Mouse (Mus musculus): ENCODE measurements at regions not wholly inside any gene's neighbourhood (a gene's known extent, or its start where the extent isn't known, plus 50 kb on each side); places are given as distances from the start of the nearest gene placed in this dataset.

GRCm38 (mm10) chr12:15586706-15587442 lies 229.8 kb downstream of the Trib2 start:
- TF ChIP-seq POLR2A (IDR thresholded peaks at IDR 0.05; ENCODE audit: insufficient read length, low read depth) (no peak), MAX (IDR thresholded peaks at IDR 0.05; ENCODE audit: low read depth) (no peak), CEBPB (IDR thresholded peaks at IDR 0.05; ENCODE audit: insufficient read depth, poor library complexity, severe bottlenecking) (no peak), E2F4 (IDR thresholded peaks at IDR 0.05; ENCODE audit: insufficient read depth) (no peak), POLR2AphosphoS2 (IDR thresholded peaks at IDR 0.05; ENCODE audit: insufficient read length, low read depth) (no peak), USF1 (IDR thresholded peaks at IDR 0.05; ENCODE audit: low read depth) (no peak), TCF12 (IDR thresholded peaks at IDR 0.05; ENCODE audit: insufficient read depth, poor library complexity, severe bottlenecking) (no peak)
